Mouse (Mus musculus): ENCODE data around the gene Scnm1. TPM values are rescaled to one million over a fixed set of nuclear protein-coding genes. Genes with fewer than 3 reads are reported as not detected.

The Scnm1 gene
- polyA plus RNA-seq, 1 experiment = 30.6 TPM

GRCm38 (mm10) chr3:95161618-95162344 is 28.0 kb upstream of the Scnm1 start:
- H3K4me3 ChIP-seq = peak overlapping the region; percentile 83
- no peak overlapping the region for H3ac ChIP-seq (ENCODE audit: control insufficient read depth, insufficient read length)
- H3K4me2 ChIP-seq (ENCODE audit: low read depth) = peak overlapping the region; percentile 97
- no peaks in the 10 kb centered on the region for H3K79me2 ChIP-seq (ENCODE audit: control insufficient read depth, insufficient read depth)
- TF ChIP-seq POLR2AphosphoS2 (IDR thresholded peaks at IDR 0.05; ENCODE audit: insufficient read length, low read depth) = no peak
- no peak for TF ChIP-seq POLR2A (IDR thresholded peaks at IDR 0.05; ENCODE audit: insufficient read length, low read depth)
- TF ChIP-seq E2F4 (IDR thresholded peaks at IDR 0.05; ENCODE audit: insufficient read depth) = no peak
- TF ChIP-seq MYOG (IDR thresholded peaks at IDR 0.05; ENCODE audit: control insufficient read depth in 1 of 3, insufficient read depth in 1 of 3, insufficient read length in 2 of 3, low read depth in 2 of 3) = no peak
- TF ChIP-seq TCF12 (IDR thresholded peaks at IDR 0.05; ENCODE audit: insufficient read depth, poor library complexity, severe bottlenecking) = no peak
- TF ChIP-seq MYOD1 (IDR thresholded peaks at IDR 0.05; ENCODE audit: control insufficient read depth in 1 of 3, insufficient read length in 2 of 3, low read depth in 2 of 3) = no peak
- TF ChIP-seq REST (IDR thresholded peaks at IDR 0.05; ENCODE audit: insufficient read depth, insufficient read length) = no peak
- TF ChIP-seq MAX (IDR thresholded peaks at IDR 0.05; ENCODE audit: low read depth) = no peak
- no peak for TF ChIP-seq USF1 (IDR thresholded peaks at IDR 0.05; ENCODE audit: low read depth)
- TF ChIP-seq TCF3 (IDR thresholded peaks at IDR 0.05; ENCODE audit: insufficient read length, low read depth) = no peak
- no peak for TF ChIP-seq CEBPB (IDR thresholded peaks at IDR 0.05; ENCODE audit: insufficient read depth, poor library complexity, severe bottlenecking)
- no peak for TF ChIP-seq SRF (IDR thresholded peaks at IDR 0.05; ENCODE audit: control insufficient read depth, insufficient read length, low read depth)
- H3K36me3 ChIP-seq (ENCODE audit: control insufficient read depth, insufficient read depth) = no peaks in the 10 kb centered on the region
- no peaks in the 10 kb centered on the region for H3K27me3 ChIP-seq (ENCODE audit: control insufficient read depth, insufficient read depth, insufficient read length)

- peak overlapping the region; percentile 97 for H3K4me2 ChIP-seq (ENCODE audit: low read depth)
Measured at GRCm38 (mm10) chr3:95161041-95161551, 27.3 kb upstream of the Scnm1 start.

GRCm38 (mm10) chr3:95159987-95160963 is 26.5 kb upstream of the Scnm1 start, which contains the start of gene Sema6c:
TSS of gene Sema6c (plus strand) at chr3:95160457.
- Histone ChIP-seq H3K4me3 (peak within 1 kb of the TSS; percentile 83), H3ac (ENCODE audit: control insufficient read depth, insufficient read length) (peak within 1 kb of the TSS; percentile 13), H3K4me2 (ENCODE audit: low read depth) (peak within 1 kb of the TSS; percentile 97), H3K79me2 (ENCODE audit: control insufficient read depth, insufficient read depth) (no peaks in the 10 kb centered on the region), H3K27me3 (ENCODE audit: control insufficient read depth, insufficient read depth, insufficient read length) (no peaks in the 10 kb centered on the region), H3K36me3 (ENCODE audit: control insufficient read depth, insufficient read depth) (no peaks in the 10 kb centered on the region)
- no peak for TF ChIP-seq USF1 (IDR thresholded peaks at IDR 0.05; ENCODE audit: low read depth)
- peak; percentile 72 for TF ChIP-seq POLR2AphosphoS2 (IDR thresholded peaks at IDR 0.05; ENCODE audit: insufficient read length, low read depth)
- peak; percentile 62 for TF ChIP-seq POLR2A (IDR thresholded peaks at IDR 0.05; ENCODE audit: insufficient read length, low read depth)

More at GRCm38 (mm10) chr3:95161041-95161551, 27.3 kb upstream of the Scnm1 start:
- peak overlapping the region; percentile 83 for H3K4me3 ChIP-seq
- no peak for TF ChIP-seq TCF12 (IDR thresholded peaks at IDR 0.05; ENCODE audit: insufficient read depth, poor library complexity, severe bottlenecking)
- no peak for TF ChIP-seq REST (IDR thresholded peaks at IDR 0.05; ENCODE audit: insufficient read depth, insufficient read length)
- no peak for TF ChIP-seq MAX (IDR thresholded peaks at IDR 0.05; ENCODE audit: low read depth)
- no peak for TF ChIP-seq CEBPB (IDR thresholded peaks at IDR 0.05; ENCODE audit: insufficient read depth, poor library complexity, severe bottlenecking)
- TF ChIP-seq MYOD1 (IDR thresholded peaks at IDR 0.05; ENCODE audit: control insufficient read depth in 1 of 3, insufficient read length in 2 of 3, low read depth in 2 of 3) = no peak
- no peak for TF ChIP-seq MYOG (IDR thresholded peaks at IDR 0.05; ENCODE audit: control insufficient read depth in 1 of 3, insufficient read depth in 1 of 3, insufficient read length in 2 of 3, low read depth in 2 of 3)
- no peak for TF ChIP-seq SRF (IDR thresholded peaks at IDR 0.05; ENCODE audit: control insufficient read depth, insufficient read length, low read depth)
- peak overlapping the region; percentile 13 for H3ac ChIP-seq (ENCODE audit: control insufficient read depth, insufficient read length)
- H3K36me3 ChIP-seq (ENCODE audit: control insufficient read depth, insufficient read depth) = no peaks in the 10 kb centered on the region
- no peaks in the 10 kb centered on the region for H3K27me3 ChIP-seq (ENCODE audit: control insufficient read depth, insufficient read depth, insufficient read length)
- H3K79me2 ChIP-seq (ENCODE audit: control insufficient read depth, insufficient read depth) = no peaks in the 10 kb centered on the region

GRCm38 (mm10) chr3:95159511-95159986 is 25.7 kb upstream of the Scnm1 start:
- Histone ChIP-seq H3K27me3 (ENCODE audit: control insufficient read depth, insufficient read depth, insufficient read length) (no peaks in the 10 kb centered on the region), H3K36me3 (ENCODE audit: control insufficient read depth, insufficient read depth) (no peaks in the 10 kb centered on the region), H3K4me3 (peak overlapping the region; percentile 83), H3ac (ENCODE audit: control insufficient read depth, insufficient read length) (peak overlapping the region; percentile 13), H3K4me2 (ENCODE audit: low read depth) (peak overlapping the region; percentile 83), H3K79me2 (ENCODE audit: control insufficient read depth, insufficient read depth) (no peaks in the 10 kb centered on the region)
- TF ChIP-seq POLR2AphosphoS2 (IDR thresholded peaks at IDR 0.05; ENCODE audit: insufficient read length, low read depth) (no peak), E2F4 (IDR thresholded peaks at IDR 0.05; ENCODE audit: insufficient read depth) (no peak), MYOG (IDR thresholded peaks at IDR 0.05; ENCODE audit: control insufficient read depth in 1 of 3, insufficient read depth in 1 of 3, insufficient read length in 2 of 3, low read depth in 2 of 3) (no peak), REST (IDR thresholded peaks at IDR 0.05; ENCODE audit: insufficient read depth, insufficient read length) (no peak), TCF12 (IDR thresholded peaks at IDR 0.05; ENCODE audit: insufficient read depth, poor library complexity, severe bottlenecking) (no peak), MYOD1 (IDR thresholded peaks at IDR 0.05; ENCODE audit: control insufficient read depth in 1 of 3, insufficient read length in 2 of 3, low read depth in 2 of 3) (no peak), MAX (IDR thresholded peaks at IDR 0.05; ENCODE audit: low read depth) (no peak)

Data from myocyte (in vitro differentiated cells).